Mouse (Mus musculus) kidney, postnatal 10 days (tissue): Measurements from ENCODE around the gene Rnh1.

Experiments
- DNase-seq: peaks from one replicate; pipeline ENCODE4 v3.0.0; 2021; ENCODE audit warnings: mixed read lengths

The Rnh1 gene

DNA sequence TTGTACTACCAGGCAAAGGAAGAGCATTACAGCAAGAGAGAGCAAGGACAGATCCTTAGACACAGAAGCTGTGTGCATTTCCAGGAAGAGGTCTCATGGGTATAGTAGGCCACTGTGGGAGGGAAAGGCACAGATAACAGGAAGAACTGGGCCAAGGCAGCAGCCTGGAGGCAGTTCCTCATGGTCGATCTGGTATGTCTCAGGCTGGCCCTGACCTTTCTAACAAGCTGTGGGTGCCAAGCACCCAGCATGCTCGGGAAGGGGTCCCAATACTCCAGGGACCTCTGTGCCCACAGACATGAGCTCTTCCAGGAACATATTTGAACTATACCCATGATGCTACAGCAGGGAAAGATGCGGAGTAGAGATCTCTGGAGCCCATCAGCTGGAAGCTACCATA, 31.9 kb upstream of the Rnh1 start:
- no peak for DNase-seq

DNA sequence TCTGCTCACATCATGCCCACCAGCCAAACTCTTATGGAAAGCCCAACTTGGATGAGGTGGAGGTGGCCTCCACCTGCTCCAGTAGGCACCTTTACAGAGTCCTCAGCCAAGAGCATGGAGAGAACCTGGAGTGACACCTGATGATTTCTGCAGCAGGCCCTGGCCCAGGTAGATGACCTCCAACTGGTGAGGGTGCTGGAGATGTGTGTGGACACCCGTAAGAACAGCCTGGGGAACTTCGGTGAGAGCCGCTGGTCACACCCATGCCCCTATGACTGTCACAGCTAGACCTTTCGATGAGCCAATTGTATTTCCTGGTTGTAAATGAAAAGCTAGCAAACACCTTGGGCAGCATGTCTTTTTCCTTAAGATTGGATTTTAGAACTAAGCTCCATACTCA, 25.5 kb upstream of the Rnh1 start:
- DNase-seq = no peak

DNA sequence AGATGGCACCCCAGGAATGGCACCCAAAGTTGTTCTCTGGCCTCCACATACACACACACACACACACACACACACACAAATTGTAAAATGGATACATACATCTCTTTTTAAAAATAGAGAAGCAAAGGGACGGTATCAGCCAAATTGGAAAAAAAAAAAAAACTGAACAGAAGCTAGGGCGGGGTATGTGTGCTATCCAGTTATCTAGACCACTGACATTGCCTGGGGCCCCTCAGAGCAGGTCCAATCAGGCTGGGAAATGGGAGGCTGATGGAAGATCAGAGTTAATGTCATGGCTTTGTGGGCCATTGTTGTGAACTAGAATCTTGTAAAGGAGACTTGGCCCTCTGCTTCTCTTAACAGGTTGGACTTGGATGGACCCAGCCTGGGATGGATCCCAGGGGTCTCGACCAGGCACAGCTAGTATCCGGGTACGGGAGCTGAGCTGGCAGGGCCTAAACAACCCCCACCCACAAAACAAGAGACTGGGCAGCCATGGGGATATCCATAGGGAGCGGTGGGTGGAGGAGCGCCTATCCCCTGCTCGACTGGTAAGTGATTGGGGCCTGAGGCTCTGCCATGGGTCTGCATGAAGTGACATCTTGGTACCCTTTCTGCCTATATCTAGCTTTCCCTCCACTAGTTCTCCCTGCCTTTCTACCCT, 24.1 kb upstream of the Rnh1 start:
- DNase-seq = no peak

DNA sequence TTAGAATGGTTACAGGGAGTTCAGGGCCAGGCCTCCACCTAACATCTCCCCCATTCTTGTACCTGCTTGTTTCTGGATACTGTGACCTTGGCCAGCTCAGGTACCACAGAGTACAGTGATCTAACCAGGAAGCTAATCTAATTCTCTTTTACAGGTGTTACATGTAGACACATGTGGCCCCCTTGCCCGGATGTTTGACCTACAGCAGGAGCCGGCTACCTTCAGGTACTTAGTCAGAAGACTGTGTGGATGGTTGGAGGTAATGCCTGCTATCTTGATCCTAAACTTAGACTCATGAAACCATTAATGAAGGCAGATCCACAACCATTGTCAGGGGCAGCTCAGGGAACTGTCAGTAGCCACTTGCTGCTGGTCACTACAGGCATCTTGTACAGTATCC, 23.1 kb upstream of the Rnh1 start:
- DNase-seq = no peak

DNA sequence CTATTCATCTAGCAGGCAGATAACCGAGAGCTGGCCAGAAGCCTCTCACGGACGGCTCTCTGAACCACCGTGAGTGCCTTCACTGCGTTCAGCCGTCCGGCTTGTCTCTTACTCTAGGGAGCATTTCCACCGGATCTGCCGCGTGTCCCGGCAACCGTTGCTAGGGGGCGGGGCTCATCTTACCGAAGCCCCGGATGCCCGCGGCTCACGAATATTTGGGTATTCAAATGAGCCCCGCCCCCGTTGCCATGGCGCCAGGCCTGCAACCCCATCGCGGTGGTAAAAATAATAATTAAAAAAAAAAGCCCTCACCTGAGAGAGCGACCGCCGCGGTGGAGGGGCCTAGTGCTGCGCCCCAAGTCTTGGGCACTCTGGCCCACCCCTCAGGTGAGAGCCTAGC, 22.2 kb upstream of the Rnh1 start:
- peak; percentile 97 for DNase-seq

DNA sequence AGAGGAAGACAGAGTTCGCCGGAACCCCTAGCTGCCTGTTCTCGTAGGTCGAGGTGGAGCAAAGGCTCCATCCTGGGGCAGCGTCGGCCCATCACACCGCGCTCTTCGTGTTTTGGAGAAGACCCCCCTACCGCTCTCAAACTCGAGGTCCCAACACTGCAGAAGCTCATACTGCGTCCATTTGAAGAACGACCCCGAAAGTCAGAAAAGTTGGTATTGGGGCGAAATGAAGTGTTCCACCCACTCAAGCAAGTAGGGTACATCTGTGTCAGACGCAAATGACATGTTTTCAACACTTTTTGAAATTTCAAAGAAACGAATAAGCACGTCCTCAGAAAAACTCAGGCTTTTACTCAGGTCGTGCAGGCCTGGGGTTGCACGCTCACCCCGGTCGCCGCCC, 21.8 kb upstream of the Rnh1 start:
- DNase-seq = no peak

DNA sequence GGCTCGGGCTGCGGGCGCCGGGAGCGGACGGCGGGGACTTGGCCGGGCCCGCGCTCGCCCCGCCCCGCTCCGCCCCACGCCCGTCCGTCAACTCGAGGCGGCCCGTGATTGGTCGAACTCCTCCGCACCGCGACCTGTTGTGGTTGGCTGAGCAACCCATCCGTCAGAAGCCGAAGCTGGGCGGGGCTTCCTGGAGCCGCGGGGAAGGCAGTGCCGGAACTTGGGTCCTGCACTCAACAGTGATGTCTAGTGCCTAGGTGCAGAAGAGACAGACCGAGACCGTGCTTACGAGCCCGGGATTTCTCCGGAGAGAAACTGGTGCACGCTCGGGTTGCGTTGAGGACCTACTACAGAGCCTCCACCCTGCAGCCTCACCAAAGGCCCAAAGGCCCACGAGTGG, 21.3 kb upstream of the Rnh1 start, which contains the start of the genes Hras and Lrrc56:
Gene Hras (minus strand): TSS at position 58 of the 400 bp plus-strand sequence.
Gene Lrrc56 (plus strand): TSS at position 210 of the 400 bp plus-strand sequence.
- DNase-seq = peak; percentile 99

DNA sequence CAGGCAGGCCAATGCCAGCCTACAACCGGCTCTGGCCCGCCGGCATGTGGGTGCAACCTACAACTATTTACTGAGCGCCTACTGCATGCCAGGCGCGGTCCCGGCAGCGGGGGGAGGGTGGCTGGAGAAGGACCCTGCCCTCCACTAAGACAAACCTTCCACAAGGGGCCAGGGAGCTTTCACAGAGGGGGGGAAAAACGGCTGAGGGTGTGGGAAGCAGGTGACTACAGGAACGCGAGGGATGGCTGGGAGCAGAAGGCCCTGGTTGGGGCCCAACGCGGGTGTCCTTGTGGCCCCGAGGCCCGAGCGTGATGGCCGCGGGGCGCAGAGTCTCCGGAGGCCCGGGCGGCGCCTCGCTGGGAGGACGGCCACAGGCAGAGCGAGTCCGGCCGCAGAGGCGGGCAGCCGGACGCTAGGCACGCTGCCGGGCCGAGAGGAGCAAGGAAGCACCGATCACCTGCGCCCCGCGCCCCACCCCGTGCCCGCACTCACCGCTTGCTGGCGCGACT, 20.7 kb upstream of the Rnh1 start:
- DNase-seq = peak; percentile 67

DNA sequence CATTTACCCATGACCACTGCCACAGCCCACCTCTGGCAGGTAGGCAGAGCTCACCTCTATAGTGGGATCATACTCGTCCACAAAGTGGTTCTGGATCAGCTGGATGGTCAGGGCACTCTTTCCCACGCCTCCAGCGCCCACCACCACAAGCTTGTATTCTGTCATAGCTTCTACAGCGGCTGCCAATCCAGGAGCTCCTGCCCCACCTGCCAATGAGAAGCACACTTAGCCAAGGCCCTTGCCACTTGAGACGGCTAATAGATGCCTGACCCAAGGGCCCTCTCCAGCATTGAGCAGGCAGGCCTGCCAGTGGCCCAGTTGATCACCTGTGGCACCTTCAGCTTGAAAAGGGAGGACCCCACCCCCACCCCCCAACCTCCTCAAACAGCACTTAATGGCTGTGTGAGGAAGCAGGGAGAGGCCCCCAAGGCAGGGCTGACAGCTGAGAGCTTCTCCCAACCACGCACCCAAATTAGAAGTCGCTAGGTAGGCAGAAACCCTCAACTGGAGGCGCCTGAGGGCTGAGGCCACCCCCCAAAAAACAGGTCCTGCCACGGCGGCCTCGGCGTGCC, 20.2 kb upstream of the Rnh1 start:
- DNase-seq = peak; percentile 33

DNA sequence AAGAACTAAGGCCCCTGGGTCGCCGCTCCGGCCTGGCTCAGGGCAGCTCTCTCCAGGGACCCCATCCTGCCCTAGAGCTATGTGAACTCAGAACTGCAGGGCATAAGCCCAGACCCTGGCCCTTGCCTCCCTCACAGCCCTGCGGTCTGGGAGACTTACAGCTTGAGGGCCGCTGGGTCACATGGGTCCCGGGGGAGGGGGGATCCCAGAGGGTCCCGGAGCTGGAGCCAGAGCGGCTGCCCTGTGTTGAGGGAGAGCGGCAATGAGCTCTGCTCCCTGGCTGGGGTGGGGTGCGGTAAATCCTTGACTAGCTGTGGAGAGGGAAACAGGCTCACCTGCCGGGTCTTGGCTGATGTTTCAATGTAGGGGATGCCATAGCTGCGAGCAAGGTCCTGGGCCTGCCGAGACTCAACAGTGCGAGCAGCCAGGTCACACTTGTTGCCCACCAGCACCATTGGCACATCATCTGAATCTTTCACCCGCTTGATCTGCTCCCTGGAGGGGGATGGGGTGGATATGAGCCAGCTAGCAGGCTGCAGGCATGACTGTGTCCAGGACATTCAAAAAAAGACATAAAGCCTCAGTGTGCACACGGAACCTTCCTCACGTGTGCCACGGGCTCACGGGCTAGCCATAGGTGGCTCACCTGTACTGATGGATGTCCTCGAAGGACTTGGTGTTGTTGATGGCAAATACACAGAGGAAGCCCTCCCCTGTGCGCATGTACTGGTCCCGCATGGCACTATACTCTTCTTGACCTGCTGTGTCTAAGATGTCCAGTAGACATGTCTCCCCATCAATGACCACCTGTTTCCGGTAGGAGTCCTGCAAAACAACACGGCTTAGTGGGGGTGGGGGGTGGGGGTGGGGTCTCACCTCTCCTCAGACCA, 19.4 kb upstream of the Rnh1 start:
- DNase-seq = peak; percentile 26

DNA sequence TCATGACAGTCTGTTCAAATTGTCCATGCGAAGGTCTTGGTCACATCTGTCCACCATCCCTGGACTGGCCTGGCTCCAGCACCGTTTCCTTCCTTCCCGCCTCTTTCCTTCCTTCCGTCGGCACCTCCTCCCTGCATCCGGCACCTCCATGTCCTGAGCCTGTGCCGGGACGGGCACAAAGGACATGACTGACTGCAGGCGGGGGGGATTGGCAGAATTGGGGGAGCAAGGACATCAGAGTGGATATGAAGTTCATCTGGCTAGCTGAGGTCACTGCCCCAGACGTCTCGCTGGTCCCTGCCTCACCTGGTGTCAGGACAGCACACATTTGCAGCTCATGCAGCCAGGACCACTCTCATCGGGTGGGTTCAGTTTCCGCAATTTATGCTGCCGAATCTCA, 18.4 kb upstream of the Rnh1 start:
- peak; percentile 71 for DNase-seq

DNA sequence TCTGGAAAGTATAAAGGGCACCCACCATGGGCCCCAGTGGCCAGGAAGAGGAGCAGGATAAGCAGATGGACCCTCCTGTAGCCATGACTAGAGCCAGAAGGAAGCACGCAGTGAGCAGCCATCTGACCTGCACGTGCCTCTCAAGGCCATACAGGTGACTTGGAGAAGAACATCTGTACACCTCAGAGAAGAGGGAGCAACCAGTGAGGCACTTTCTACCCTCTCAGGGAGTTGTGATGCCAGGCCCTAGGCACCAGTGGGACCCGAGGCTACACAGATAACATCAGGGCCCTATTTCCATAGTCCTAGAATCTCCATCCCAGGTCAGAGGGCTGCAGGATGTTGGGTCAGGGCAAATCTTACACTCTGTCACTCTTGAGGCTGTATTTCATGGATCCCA, 17.6 kb upstream of the Rnh1 start:
- DNase-seq = no peak

DNA sequence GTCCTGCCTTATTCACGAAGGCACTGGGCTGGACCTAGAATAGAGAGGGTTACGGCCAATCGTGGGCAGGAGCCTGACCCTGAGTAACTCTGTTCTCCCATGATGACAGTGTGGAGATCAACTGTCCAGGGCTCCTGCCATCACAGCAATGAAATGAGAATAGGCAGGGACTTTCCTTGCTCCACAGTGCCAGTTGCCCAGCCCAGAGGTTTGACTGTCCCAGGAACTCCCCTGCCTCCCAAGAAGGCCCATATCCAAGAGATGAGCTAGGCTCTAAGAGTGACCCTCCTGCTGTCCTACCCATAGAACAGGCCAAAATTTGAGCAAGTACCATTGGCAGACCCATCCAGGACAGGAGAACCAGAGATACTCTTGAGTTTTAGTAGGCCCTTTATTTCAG, 16.1 kb upstream of the Rnh1 start:
- no peak for DNase-seq

DNA sequence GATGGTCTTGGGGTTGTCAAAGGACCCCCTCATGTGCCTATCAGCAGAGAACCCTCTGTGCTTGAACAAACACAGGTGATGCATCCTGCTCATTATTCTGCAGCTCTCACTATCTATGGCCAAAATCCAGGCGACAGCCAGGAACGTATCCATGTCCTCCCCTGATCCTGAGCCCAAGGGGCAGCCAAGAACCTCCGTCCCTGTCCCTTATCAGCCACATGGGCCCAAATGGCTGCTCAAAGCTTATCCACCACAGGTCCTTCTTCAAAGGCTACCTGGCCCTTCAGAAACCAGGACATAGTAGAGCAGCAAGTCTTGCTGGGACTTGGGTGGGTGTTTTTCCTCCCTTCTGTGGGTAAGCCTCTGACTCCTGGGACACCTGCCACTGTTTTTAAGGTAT, 15.5 kb upstream of the Rnh1 start:
- DNase-seq = no peak

DNA sequence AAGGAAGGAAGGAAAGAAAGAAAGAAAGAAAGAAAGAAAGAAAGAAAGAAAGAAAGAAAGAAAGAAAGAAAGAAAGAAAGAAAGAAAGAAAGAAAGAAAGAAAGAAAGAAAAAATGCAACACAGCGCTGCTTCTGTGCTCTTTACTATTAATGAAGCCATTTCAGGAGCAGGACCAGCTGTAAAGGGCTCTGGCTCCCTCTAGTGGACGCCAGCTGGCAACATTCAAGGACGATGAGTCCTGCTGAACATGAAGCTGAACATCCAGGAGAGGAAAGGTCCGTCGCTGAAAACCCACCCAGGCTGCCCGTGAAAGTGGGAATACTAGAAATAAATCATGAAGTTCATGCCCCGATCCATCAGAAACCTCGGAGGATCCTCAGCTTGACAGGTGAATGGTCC, 3.5 kb upstream of the Rnh1 start:
- peak; percentile 94 for DNase-seq

DNA sequence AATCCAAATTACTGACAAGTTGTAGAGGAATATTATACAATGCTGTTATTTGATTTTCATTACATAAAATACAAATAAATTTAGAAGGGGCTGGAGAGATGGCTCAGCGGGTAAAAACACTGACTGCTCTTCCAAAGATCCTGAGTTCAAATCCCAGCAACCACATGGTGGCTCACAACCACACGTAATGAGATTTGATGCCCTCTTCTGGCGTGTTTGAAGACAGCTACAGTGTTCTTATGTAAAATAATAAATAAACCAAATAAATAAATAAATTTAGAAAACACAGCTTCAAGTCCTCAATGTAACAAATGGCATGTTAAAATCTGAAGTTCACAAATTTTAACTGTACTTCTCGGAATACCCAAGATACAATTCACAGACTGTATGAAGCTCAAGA, 2.4 kb upstream of the Rnh1 start:
- DNase-seq = no peak

DNA sequence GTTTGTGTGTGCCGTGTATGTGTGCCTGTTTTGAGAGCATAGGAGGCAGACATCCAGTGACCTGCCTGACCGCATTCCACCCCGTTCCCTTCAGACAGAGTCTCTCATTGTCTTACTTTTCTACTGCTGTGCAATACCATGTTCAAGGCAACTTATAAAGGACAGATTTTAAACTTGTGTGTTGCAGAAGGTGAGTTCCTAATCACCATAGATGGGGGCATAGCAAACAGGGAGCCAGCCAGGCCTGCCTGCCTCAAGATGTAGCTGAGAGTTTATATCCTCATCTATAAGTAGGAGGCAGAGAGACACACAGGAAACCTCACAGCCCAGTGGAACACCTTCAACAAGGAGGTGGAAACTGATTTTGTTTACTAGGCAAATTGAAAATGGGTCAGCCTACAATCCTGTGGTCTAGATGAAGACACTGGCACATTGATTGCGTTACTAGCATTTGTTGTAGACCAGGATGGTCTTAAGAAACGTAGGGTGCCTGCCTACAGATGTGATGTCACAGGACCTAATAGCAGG, 730 bp upstream of the Rnh1 start:
- no peak for DNase-seq

DNA sequence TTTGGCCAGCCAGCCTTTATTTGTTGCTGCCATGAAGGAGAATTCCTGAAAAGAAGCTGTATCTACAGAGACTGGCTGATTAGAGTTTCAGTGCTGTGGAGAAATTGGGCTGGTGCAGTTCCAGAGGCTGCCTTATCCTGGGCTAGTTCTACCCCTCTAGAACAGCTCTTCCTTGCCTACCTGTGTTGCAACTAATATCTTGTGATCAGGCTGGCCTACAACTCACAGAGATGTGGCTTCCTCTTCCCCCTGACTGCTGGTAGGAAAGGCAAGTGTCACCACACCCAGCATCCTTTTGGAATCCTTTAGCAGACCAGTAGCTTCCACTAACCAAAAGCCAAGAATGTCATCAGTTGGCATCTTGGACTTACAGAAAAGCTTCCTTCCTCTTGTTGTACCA, 2.8 kb downstream of the Rnh1 start:
- no peak for DNase-seq

DNA sequence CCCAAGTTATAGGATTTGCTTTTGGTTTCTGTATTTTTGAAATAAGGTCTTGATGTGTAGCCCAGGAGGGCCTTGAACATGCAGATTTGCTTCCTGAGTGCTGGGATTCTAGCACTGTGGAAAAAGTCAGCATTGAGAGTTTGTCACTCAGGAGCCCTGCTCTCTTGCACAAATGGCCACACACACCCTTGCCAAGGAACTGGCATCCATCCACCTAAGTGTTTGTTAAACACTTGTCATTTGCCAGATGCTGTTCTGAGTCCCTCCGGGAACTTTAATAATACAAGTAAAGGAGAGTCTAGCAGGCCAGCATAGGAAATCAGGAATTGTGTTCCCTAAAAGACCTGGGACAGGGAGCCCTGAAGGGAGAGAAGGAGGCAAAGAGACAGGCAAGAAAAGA, 3.4 kb downstream of the Rnh1 start:
- DNase-seq = no peak

DNA sequence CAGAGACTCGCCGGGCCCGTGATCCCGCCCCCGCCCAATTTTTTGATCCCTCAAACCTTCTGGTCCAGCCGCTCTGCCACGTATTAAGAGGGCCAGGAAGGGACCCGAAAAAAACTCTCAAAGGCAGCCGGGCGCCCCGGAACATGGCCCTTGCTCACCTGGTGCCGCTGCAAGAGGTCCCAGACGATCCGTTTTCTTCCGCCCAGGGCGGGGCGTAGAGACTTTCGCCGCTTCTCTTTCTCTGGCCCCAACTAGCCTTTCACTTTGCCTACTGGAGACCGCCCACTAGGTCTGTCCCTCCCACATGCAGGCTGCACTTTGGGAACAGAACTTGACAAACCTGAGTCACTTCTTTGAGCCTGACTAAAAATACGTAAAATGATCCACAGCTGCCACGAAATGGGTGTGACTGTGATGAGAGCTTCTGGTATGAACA, 4.1 kb downstream of the Rnh1 start:
- DNase-seq = peak; percentile 80

DNA sequence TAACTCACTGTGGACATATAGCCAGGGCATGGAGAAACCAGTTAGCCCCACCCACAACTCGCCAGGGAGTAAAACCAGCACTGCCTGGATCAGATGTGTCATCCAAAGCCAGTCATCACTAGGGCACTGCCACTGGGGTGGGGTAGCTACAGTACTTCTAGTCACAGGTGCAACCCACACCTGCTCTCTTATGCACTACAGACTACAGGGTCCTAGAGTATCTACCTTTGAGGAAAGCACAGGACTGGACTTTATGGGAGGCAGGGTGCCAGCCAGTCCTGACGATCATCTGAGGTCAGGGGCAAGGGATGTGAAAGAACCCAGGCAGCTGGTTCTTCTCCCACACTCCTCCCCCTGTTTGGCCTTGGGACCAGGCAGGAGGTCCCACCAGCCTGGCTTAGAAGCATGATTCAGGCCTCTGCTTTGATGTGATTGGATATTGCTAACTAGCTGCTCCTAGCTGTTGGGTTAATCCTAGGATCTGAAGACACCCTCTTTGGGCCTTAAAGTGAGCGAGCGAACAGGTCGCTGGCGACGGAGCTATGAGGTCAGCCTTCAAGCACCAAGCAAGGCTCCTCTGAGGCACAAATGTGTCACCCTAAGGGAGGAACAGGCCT, 4.6 kb downstream of the Rnh1 start:
- DNase-seq = peak; percentile 55

DNA sequence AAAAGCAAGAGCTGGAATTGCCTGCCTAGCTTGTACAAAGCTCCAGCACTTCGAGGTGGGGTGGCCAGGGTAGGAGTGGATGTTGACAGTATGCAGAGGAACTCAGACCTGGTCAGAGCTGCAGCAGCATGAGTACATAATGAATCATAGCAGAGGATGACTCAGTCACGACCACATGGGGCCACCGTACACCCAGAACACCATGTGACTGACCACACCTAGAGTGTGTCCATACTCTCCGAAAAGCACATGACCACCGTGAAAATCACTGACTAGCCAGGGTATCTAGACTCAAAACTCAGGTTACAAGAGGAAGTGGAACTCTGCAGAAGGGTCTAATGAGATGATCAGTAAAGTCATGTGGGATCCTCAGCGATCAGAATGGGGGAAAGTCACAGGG, 7.8 kb downstream of the Rnh1 start:
- no peak for DNase-seq

DNA sequence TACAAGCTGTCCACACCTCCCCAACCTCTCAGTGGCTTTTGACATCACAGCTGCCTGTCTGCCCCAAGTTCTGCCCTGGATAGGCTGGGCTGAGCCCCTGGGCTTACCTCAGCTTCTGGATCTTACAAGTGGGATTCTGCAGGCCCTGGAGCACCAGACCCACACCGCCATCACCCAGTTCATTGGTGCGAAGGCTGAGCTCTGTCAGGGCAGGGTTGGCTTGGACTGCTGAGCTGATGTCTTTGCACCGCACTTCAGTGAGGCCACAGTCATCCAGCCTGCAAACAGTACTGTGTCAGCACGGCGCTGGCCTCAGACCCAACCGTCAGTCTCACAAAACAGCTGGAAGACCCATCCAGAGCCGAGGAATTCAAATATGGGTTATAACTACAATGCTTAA, 8.3 kb downstream of the Rnh1 start:
- DNase-seq = no peak
